Mouse (Mus musculus) hindbrain, embryonic 14.5 days (tissue): ENCODE results near the gene U2surp. TPM values are rescaled to one million over a fixed set of nuclear protein-coding genes. Genes with fewer than 3 reads are reported as not detected.

ENCODE experiments used
- ATAC-seq: fragments of 200-750 bp; cut with Nextera tagmentation; 2 replicates; pipeline ENCODE4 v1.8.0; 2017; ENCODE audit warnings: moderate number of reproducible peaks, mild to moderate bottlenecking, moderate TSS enrichment, moderate library complexity; ENCODE audit not compliant: low FRiP score
- DNase-seq: peaks from one replicate; pipeline ENCODE4 v3.0.0-alpha.2; 2015; ENCODE audit warnings: low spot score
- H3K27ac ChIP-seq: fragments of 300-500 bp; sonication (generic); 2 replicates; pipeline ENCODE4 v1.5.1; 2014; ENCODE audit warnings: mild to moderate bottlenecking, moderate library complexity
- H3K27me3 ChIP-seq: fragments of 300-500 bp; sonication (generic); 2 replicates; pipeline ENCODE4 v1.6.1; 2014; ENCODE audit warnings: mild to moderate bottlenecking, low read length, mixed read lengths; ENCODE audit not compliant: control insufficient read depth, insufficient read depth
- H3K36me3 ChIP-seq: fragments of 300-500 bp; sonication (generic); replicated peaks from 2 replicates; pipeline ENCODE4 v1.6.1; 2014; ENCODE audit not compliant: control insufficient read depth, insufficient read depth
- H3K4me1 ChIP-seq: fragments of 300-500 bp; sonication (generic); replicated peaks from 2 replicates; pipeline ENCODE4 v1.6.1; 2014; ENCODE audit warnings: antibody characterized with exemption, low read length, mixed read lengths; ENCODE audit not compliant: control insufficient read depth, insufficient read depth
- H3K4me2 ChIP-seq: fragments of 300-500 bp; sonication (generic); replicated peaks from 2 replicates; pipeline ENCODE4 v1.6.1; 2014; ENCODE audit warnings: mild to moderate bottlenecking, moderate library complexity
- H3K4me3 ChIP-seq: fragments of 300-500 bp; sonication (generic); replicated peaks from 2 replicates; pipeline ENCODE4 v1.5.1; 2014; ENCODE audit warnings: mild to moderate bottlenecking, low read length
- H3K9ac ChIP-seq: fragments of 300-500 bp; sonication (generic); 2 replicates; pipeline ENCODE4 v1.6.1; 2014
- H3K9me3 ChIP-seq: fragments of 300-500 bp; sonication (generic); 2 replicates; pipeline ENCODE4 v1.6.1; 2016; ENCODE audit warnings: low read length; ENCODE audit not compliant: control insufficient read depth
- WGBS: fragments of 180-500 bp; shearing (Covaris S2); extraction: QIAGEN DNeasy Blood & Tissue Kit; methylation state at CpG from one replicate; pipeline ENCODE4 v1.1.7; 2014; 5-methylcytosine and 5-hydroxymethylcytosine counted together
- polyA plus RNA-seq: library from polyadenylated mRNA; unstranded; fragments of >200 nt; fragmentation: Nextera tagmentation; extraction: Ambion mirVana; gene quantifications from 2 replicates; pipeline ENCODE4 v1.2.1, GENCODE M21; 2014

The U2surp gene
- polyA plus RNA-seq, 1 experiment from 2014 or later: 119 TPM

GRCm38 (mm10) chr9:95442321-95442731 lies 69.5 kb downstream of the U2surp start:
- WGBS: 8% methylated on average over 13 of the region's 13 CpGs
- Histone ChIP-seq H3K4me3 (no peak overlapping the region; the same call in 1 of the 2 replicates), H3K4me2 (peak overlapping the region; percentile 42), H3K27ac (no peak overlapping the region), H3K36me3 (no peaks in the 10 kb centered on the region), H3K9me3 (no peaks in the 10 kb centered on the region), H3K27me3 (no peaks in the 10 kb centered on the region), H3K9ac (peak overlapping the region; percentile 25), H3K4me1 (peaks cover 5% of the 10 kb centered on the region; the same call in 1 of the 2 replicates)
- DNase-seq (peak; percentile 64), ATAC-seq (peak; percentile 82)

- no peak overlapping the region for H3K4me3 ChIP-seq
- no peak for DNase-seq
Observed at GRCm38 (mm10) chr9:95437883-95438282, 73.9 kb downstream of the U2surp start.

GRCm38 (mm10) chr9:95436294-95436613 lies 75.5 kb downstream of the U2surp start:
- WGBS: 85% methylated on average over 4 of the region's 4 CpGs
- H3K9me3 ChIP-seq: no peaks in the 10 kb centered on the region
- ATAC-seq (no peak), DNase-seq (no peak)
- H3K4me3 ChIP-seq: no peak overlapping the region
- no peak overlapping the region for H3K9ac ChIP-seq
- no peaks in the 10 kb centered on the region for H3K36me3 ChIP-seq
- H3K4me2 ChIP-seq: no peak overlapping the region
- H3K4me1 ChIP-seq: no peaks in the 10 kb centered on the region
- H3K27ac ChIP-seq: no peak overlapping the region
- no peaks in the 10 kb centered on the region for H3K27me3 ChIP-seq

More at GRCm38 (mm10) chr9:95437883-95438282, 73.9 kb downstream of the U2surp start:
- H3K27ac ChIP-seq: no peak overlapping the region
- whole genome bisulfite sequencing: 84% methylated on average over 9 of the region's 9 CpGs
- peaks cover under 1% of the 10 kb centered on the region; the same call in 1 of the 2 replicates for H3K4me1 ChIP-seq
- H3K9ac ChIP-seq: no peak overlapping the region
- no peak for ATAC-seq
- H3K36me3 ChIP-seq: no peaks in the 10 kb centered on the region
- no peaks in the 10 kb centered on the region for H3K9me3 ChIP-seq
- H3K27me3 ChIP-seq: no peaks in the 10 kb centered on the region
- no peak overlapping the region for H3K4me2 ChIP-seq

GRCm38 (mm10) chr9:95435506-95436293 lies 76.1 kb downstream of the U2surp start:
- no peak for DNase-seq
- H3K9ac ChIP-seq: no peak overlapping the region
- H3K27me3 ChIP-seq: no peaks in the 10 kb centered on the region
- H3K27ac ChIP-seq: no peak overlapping the region
- H3K4me2 ChIP-seq: no peak overlapping the region
- no peaks in the 10 kb centered on the region for H3K36me3 ChIP-seq
- H3K9me3 ChIP-seq: no peaks in the 10 kb centered on the region
- no peak overlapping the region for H3K4me3 ChIP-seq
- H3K4me1 ChIP-seq: no peaks in the 10 kb centered on the region
- WGBS: 71% methylated on average over 20 of the region's 20 CpGs
- peak; percentile 71; the same call in 1 of the 2 replicates for ATAC-seq

- no peak overlapping the region for H3K4me2 ChIP-seq
- H3K4me3 ChIP-seq: no peak overlapping the region
- H3K9me3 ChIP-seq: no peaks in the 10 kb centered on the region
- ATAC-seq (no peak), DNase-seq (no peak)
- no peak overlapping the region for H3K9ac ChIP-seq
- H3K27ac ChIP-seq: no peak overlapping the region
- no peaks in the 10 kb centered on the region for H3K27me3 ChIP-seq
- no peaks in the 10 kb centered on the region for H3K4me1 ChIP-seq
- no peaks in the 10 kb centered on the region for H3K36me3 ChIP-seq
- 90% methylated on average over 4 of the region's 4 CpGs for WGBS
Observed at GRCm38 (mm10) chr9:95428277-95428676, 83.5 kb downstream of the U2surp start.

- Histone ChIP-seq H3K4me1 (no peaks in the 10 kb centered on the region), H3K9me3 (no peaks in the 10 kb centered on the region), H3K27ac (no peak overlapping the region), H3K27me3 (no peaks in the 10 kb centered on the region), H3K36me3 (no peaks in the 10 kb centered on the region), H3K4me2 (no peak overlapping the region), H3K9ac (no peak overlapping the region), H3K4me3 (no peak overlapping the region)
- DNase-seq (no peak), ATAC-seq (no peak)
Observed at GRCm38 (mm10) chr9:95413911-95414310, 97.9 kb downstream of the U2surp start.

GRCm38 (mm10) chr9:95412047-95412446 lies 99.7 kb downstream of the U2surp start:
- DNase-seq (no peak), ATAC-seq (no peak)
- no peak overlapping the region for H3K4me2 ChIP-seq
- WGBS: 95% methylated on average over 4 of the region's 4 CpGs
- H3K9ac ChIP-seq: no peak overlapping the region
- peaks cover 5% of the 10 kb centered on the region; the same call in 1 of the 2 replicates for H3K4me1 ChIP-seq
- H3K9me3 ChIP-seq: no peaks in the 10 kb centered on the region
- H3K27me3 ChIP-seq: peaks cover 9% of the 10 kb centered on the region; the same call in 1 of the 2 replicates
- H3K27ac ChIP-seq: no peak overlapping the region
- no peak overlapping the region for H3K4me3 ChIP-seq
- H3K36me3 ChIP-seq: no peaks in the 10 kb centered on the region

GRCm38 (mm10) chr9:95407586-95408220 lies 104.1 kb downstream of the U2surp start:
- DNase-seq (peak; percentile 28), ATAC-seq (peak; percentile 35)
- Histone ChIP-seq H3K4me3 (peak overlapping the region; percentile 63), H3K27ac (peak overlapping the region; percentile 26; the same call in 1 of the 2 replicates), H3K9me3 (no peaks in the 10 kb centered on the region), H3K4me1 (peaks cover 10% of the 10 kb centered on the region; the same call in 1 of the 2 replicates), H3K36me3 (no peaks in the 10 kb centered on the region), H3K4me2 (peak overlapping the region; percentile 79), H3K27me3 (peaks cover 9% of the 10 kb centered on the region; the same call in 1 of the 2 replicates), H3K9ac (peak overlapping the region; percentile 78)
- WGBS: 2% methylated on average over 24 of the region's 24 CpGs
